Mouse (Mus musculus) CH12.LX (cell line): ENCODE measurements around the gene Ezr. TPM values are rescaled to one million over a fixed set of nuclear protein-coding genes. Genes with fewer than 3 reads are reported as not detected.

Source experiments
- DNase-seq: peaks from one replicate; pipeline ENCODE4 v3.0.0-alpha.2; 2013; ENCODE audit errors: extremely low read depth
- H3K27ac ChIP-seq: 2 replicates; pipeline ENCODE4 v1.5.1; 2012; ENCODE audit warnings: low read depth, mild to moderate bottlenecking, control low read depth, moderate library complexity; ENCODE audit not compliant: insufficient read depth
- H3K27me3 ChIP-seq: replicated peaks from 2 replicates; pipeline ENCODE3; 2012; ENCODE audit warnings: inconsistent platforms
- H3K36me3 ChIP-seq, 2 experiments: replicated peaks in 1 of 2; 2 replicates each; pipeline versions ENCODE3 to v1.6.1; 2012; ENCODE audit warnings: inconsistent platforms in 1 of 2, low read length in 1 of 2, mild to moderate bottlenecking in 1 of 2, mixed read lengths in 1 of 2, moderate library complexity in 1 of 2; ENCODE audit not compliant: control insufficient read depth in 1 of 2, insufficient read depth in 1 of 2
- H3K4me1 ChIP-seq, 2 experiments: 2 replicates each; pipeline ENCODE4 v1.6.1; 2012; ENCODE audit warnings: inconsistent platforms in 1 of 2, moderate library complexity in 1 of 2; ENCODE audit not compliant: insufficient read depth in 2 of 2, control insufficient read depth in 1 of 2
- H3K4me2 ChIP-seq: 2 replicates; pipeline ENCODE4 v1.6.1; 2012; ENCODE audit warnings: low read depth, mild to moderate bottlenecking, control low read depth; ENCODE audit not compliant: poor library complexity, insufficient read depth, severe bottlenecking
- H3K4me3 ChIP-seq, 3 experiments: fragments of 150-350 bp in 1 of 3; sonication (generic) in 1 of 3; replicated peaks in 1 of 3; 2 replicates each; pipeline versions ENCODE3 to v1.5.1; 2011 to 2012; ENCODE audit warnings: low read depth in 2 of 3, low read length in 2 of 3, mild to moderate bottlenecking in 2 of 3, moderate library complexity in 2 of 3, control low read depth in 1 of 3, improper control_type of control experiment in 1 of 3, inconsistent platforms in 1 of 3, mixed read lengths in 1 of 3; ENCODE audit not compliant: poor library complexity in 1 of 3
- H3K79me2 ChIP-seq: replicated peaks from 2 replicates; pipeline ENCODE4 v1.6.1; 2012; ENCODE audit warnings: mild to moderate bottlenecking, moderate library complexity; ENCODE audit not compliant: control insufficient read depth, poor library complexity, insufficient read depth, severe bottlenecking; ENCODE audit errors: extremely low read depth
- H3K9ac ChIP-seq: 2 replicates; pipeline ENCODE4 v1.6.1; 2012; ENCODE audit warnings: low read depth, mild to moderate bottlenecking, control low read depth, moderate library complexity; ENCODE audit not compliant: insufficient read depth
- H3K9me3 ChIP-seq: replicated peaks from 2 replicates; pipeline ENCODE3; 2012; ENCODE audit warnings: low read length, inconsistent platforms, mixed read lengths
- CHD1 ChIP-seq: IDR thresholded peaks from 2 replicates; pipeline ENCODE4 v1.6.1; 2012; ENCODE audit warnings: low read depth, low read length, improper control_type of control experiment, inconsistent platforms
- CTCF ChIP-seq, 2 experiments: IDR thresholded peaks in 1 of 2; conservative IDR thresholded peaks in 1 of 2; 2 replicates each; pipeline ENCODE4 v1.5.1; 2011 to 2012; ENCODE audit warnings: low read depth in 2 of 2, low read length in 2 of 2, improper control_type of control experiment in 1 of 2, inconsistent platforms in 1 of 2, mild to moderate bottlenecking in 1 of 2, moderate library complexity in 1 of 2
- E2F4 ChIP-seq: IDR thresholded peaks from 2 replicates; pipeline ENCODE4 v1.6.1; 2011; ENCODE audit warnings: low read depth, low read length, improper control_type of control experiment; ENCODE audit not compliant: insufficient replicate concordance
- EP300 ChIP-seq: IDR thresholded peaks from 2 replicates; pipeline ENCODE4 v1.6.1; 2011; ENCODE audit warnings: low read length, improper control_type of control experiment
- ETS1 ChIP-seq: conservative IDR thresholded peaks from 2 replicates; pipeline ENCODE4 v1.6.1; 2012; ENCODE audit warnings: low read depth, mild to moderate bottlenecking, inconsistent platforms, low read length, improper control_type of control experiment, moderate library complexity
- IRF4 ChIP-seq: IDR thresholded peaks from 2 replicates; pipeline ENCODE4 v1.6.1; 2014; ENCODE audit warnings: low read depth, mild to moderate bottlenecking, inconsistent platforms, low read length, improper control_type of control experiment
- JUND ChIP-seq: conservative IDR thresholded peaks from 2 replicates; pipeline ENCODE4 v1.6.1; 2011; ENCODE audit warnings: low read depth, low read length, improper control_type of control experiment
- KAT2A ChIP-seq: IDR thresholded peaks from 2 replicates; pipeline ENCODE4 v1.6.1; 2012; ENCODE audit warnings: low read length, improper control_type of control experiment, inconsistent platforms; ENCODE audit not compliant: insufficient replicate concordance
- MAFK ChIP-seq: IDR thresholded peaks from 2 replicates; pipeline ENCODE4 v1.6.1; 2011; ENCODE audit warnings: low read length, improper control_type of control experiment; ENCODE audit not compliant: insufficient replicate concordance
- MAX ChIP-seq: IDR thresholded peaks from 2 replicates; pipeline ENCODE4 v1.6.1; 2011; ENCODE audit warnings: low read length, improper control_type of control experiment
- MAZ ChIP-seq: IDR thresholded peaks from 2 replicates; pipeline ENCODE4 v1.6.1; 2012; ENCODE audit warnings: low read depth, mild to moderate bottlenecking, inconsistent platforms, low read length, improper control_type of control experiment, moderate library complexity
- MXI1 ChIP-seq: IDR thresholded peaks from 2 replicates; pipeline ENCODE4 v1.6.1; 2011; ENCODE audit warnings: mild to moderate bottlenecking, low read depth, low read length, improper control_type of control experiment
- MYC ChIP-seq: IDR thresholded peaks from 2 replicates; pipeline ENCODE4 v1.6.1; 2011; ENCODE audit warnings: low read depth, mild to moderate bottlenecking, improper control_type of control experiment, low read length
- NELFE ChIP-seq: IDR thresholded peaks from 2 replicates; pipeline ENCODE4 v1.6.1; 2011; ENCODE audit warnings: low read depth, low read length, improper control_type of control experiment
- PAX5 ChIP-seq: IDR thresholded peaks from 2 replicates; pipeline ENCODE4 v1.6.1; 2012; ENCODE audit warnings: low read length, inconsistent platforms, mixed read lengths
- POLR2A ChIP-seq: IDR thresholded peaks from 2 replicates; pipeline ENCODE4 v1.6.1; 2011; ENCODE audit warnings: low read depth, mild to moderate bottlenecking, improper control_type of control experiment, low read length
- POLR2AphosphoS2 ChIP-seq: IDR thresholded peaks from 2 replicates; pipeline ENCODE4 v1.6.1; 2011; ENCODE audit warnings: low read depth, low read length, improper control_type of control experiment
- SIN3A ChIP-seq: IDR thresholded peaks from 2 replicates; pipeline ENCODE4 v1.6.1; 2012; ENCODE audit warnings: low read length, improper control_type of control experiment, inconsistent platforms
- TBP ChIP-seq: conservative IDR thresholded peaks from 2 replicates; pipeline ENCODE4 v1.6.1; 2011; ENCODE audit warnings: low read depth, low read length, improper control_type of control experiment
- UBTF ChIP-seq: IDR thresholded peaks from 2 replicates; pipeline ENCODE4 v1.6.1; 2012; ENCODE audit warnings: low read depth, mild to moderate bottlenecking, inconsistent platforms, low read length, improper control_type of control experiment, moderate library complexity
- ZMIZ1 ChIP-seq: IDR thresholded peaks from 2 replicates; pipeline ENCODE4 v1.6.1; 2012; ENCODE audit warnings: low read depth, mild to moderate bottlenecking, inconsistent platforms, low read length, improper control_type of control experiment
- dilution Hi-C: fragments of 300-500 bp; cut with MboI; formaldehyde crosslinking; loops from 2 replicates; pipeline ENCODE4 v1.14.3; 2020; ENCODE audit warnings: low sequenced_read_pairs; ENCODE audit not compliant: extremely low pct_unique_long_range_greater_than_20kb, extremely low pct_ligation_motif_present
- in situ Hi-C: fragments of 300-500 bp; cut with MboI; formaldehyde crosslinking; loops from 3 replicates; pipeline ENCODE4 v1.14.3; 2019; ENCODE audit warnings: low sequenced_read_pairs, low pct_ligation_motif_present, low pct_unique_long_range_greater_than_20kb, mixed read lengths
- polyA plus RNA-seq: library from polyadenylated mRNA; unstranded; fragments of >175 nt; gene quantifications from 2 replicates; pipeline ENCODE4 v1.2.1, GENCODE M21; 2012; ENCODE audit warnings: low read depth; ENCODE audit not compliant: insufficient read length
- total RNA-seq, 2 experiments: library from RNA; depleted of rRNA; stranded (reverse); fragments of 300-350 nt in 1 of 2; fragments of >200 nt in 1 of 2; gene quantifications; 2 replicates each; pipeline ENCODE4 v1.2.3; 2012 to 2014

Ezr gene
- total and polyA plus RNA-seq, 3 experiments = 107 to 207 (median 123) TPM

- Histone ChIP-seq H3K9ac (no peak overlapping the region), H3K27me3 (no peaks in the 10 kb centered on the region), H3K4me2 (no peak overlapping the region), H3K4me1 (peaks cover 0 to 9% of the 10 kb centered on the region in 2 experiments; a peak in 2 of 4 replicates), H3K4me3 (no peak overlapping the region), H3K9me3 (no peaks in the 10 kb centered on the region), H3K36me3 (peaks cover 81 to 92% of the 10 kb centered on the region in 2 experiments), H3K27ac (no peak overlapping the region), H3K79me2 (no peaks in the 10 kb centered on the region)
- DNase-seq = no peak
- TF ChIP-seq E2F4 = no peak
- TF ChIP-seq EP300 = no peak
- dilution Hi-C loops (no loop called here), in situ Hi-C loops (no loop called here)
These were observed 51.0 kb downstream of the Ezr start for GRCm38 (mm10) chr17:6731634-6732033.

GRCm38 (mm10) chr17:6731132-6731531, 51.5 kb downstream of the Ezr start:
- no peak overlapping the region for H3K4me2 ChIP-seq
- H3K4me1 ChIP-seq = peaks cover 0 to 9% of the 10 kb centered on the region in 2 experiments; a peak in 2 of 4 replicates
- peaks cover 76 to 89% of the 10 kb centered on the region in 2 experiments for H3K36me3 ChIP-seq
- H3K9me3 ChIP-seq = no peaks in the 10 kb centered on the region
- H3K79me2 ChIP-seq = no peaks in the 10 kb centered on the region
- in situ Hi-C loops = no loop called here
- no peaks in the 10 kb centered on the region for H3K27me3 ChIP-seq
- TF ChIP-seq MYC (no peak), NELFE (no peak), TBP (no peak), POLR2AphosphoS2 (no peak), JUND (no peak), CTCF (conservative IDR thresholded peaks at IDR 0.05 in 1 of 2, IDR thresholded peaks at IDR 0.05 in 1 of 2; ENCODE audit: low read depth in 2 of 2, low read length in 2 of 2) (no peak), MXI1 (no peak), MAZ (no peak), ZMIZ1 (no peak), PAX5 (no peak), MAFK (no peak), KAT2A (no peak), POLR2A (no peak), UBTF (no peak), CHD1 (no peak), IRF4 (no peak), MAX (no peak), ETS1 (no peak), SIN3A (no peak)
- DNase-seq = no peak
- no peak overlapping the region for H3K4me3 ChIP-seq
- no peak overlapping the region for H3K27ac ChIP-seq
- dilution Hi-C loops = no loop called here
- H3K9ac ChIP-seq = no peak overlapping the region
